Mouse (Mus musculus): ENCODE measurements around the gene Map4k5. TPM values are rescaled to one million over a fixed set of nuclear protein-coding genes. Genes with fewer than 3 reads are reported as not detected.

The Map4k5 gene
- polyA plus RNA-seq, 3 experiments from 2014 or later = 1.1 to 4.8 (median 4.6) TPM

Other genes starting within 250 kb of the Map4k5 start
- 10 to 100 TPM; 13.4 to 23.9 (median 14.5) TPM for gene Sos2, start 211.3 kb downstream of the Map4k5 start, polyA plus RNA-seq (2017; shearing (Covaris generic))
- gene L2hgdh, start 168.3 kb downstream of the Map4k5 start, polyA plus RNA-seq (2017; shearing (Covaris generic)) = 1 to 10 TPM; 2.8 to 3.2 (median 2.9) TPM
- gene Atp5s, start 168.2 kb downstream of the Map4k5 start, polyA plus RNA-seq (2017; shearing (Covaris generic)) = 10 to 100 TPM; 12.0 to 17.0 (median 14.8) TPM
- gene Cdkl1, start 101.9 kb downstream of the Map4k5 start, polyA plus RNA-seq (2017; shearing (Covaris generic)) = not detected
- gene Atl1, start 586 bp downstream of the Map4k5 start, polyA plus RNA-seq (2017; shearing (Covaris generic)) = under 1 TPM; 0.10 to 0.75 (median 0.42) TPM
- 1 to 10 TPM; 2.9 to 3.5 (median 3.3) TPM for gene Sav1, start 93.8 kb upstream of the Map4k5 start, polyA plus RNA-seq (2017; shearing (Covaris generic))
- 10 to 100 TPM; 14.6 to 25.0 (median 24.6) TPM for gene Nin, start 220.5 kb upstream of the Map4k5 start, polyA plus RNA-seq (2017; shearing (Covaris generic))